Mouse (Mus musculus): ENCODE measurements around the gene Prkcd. TPM values are rescaled to one million over a fixed set of nuclear protein-coding genes. Genes with fewer than 3 reads are reported as not detected.

The Prkcd gene
- total RNA-seq, 2 experiments from 2014 or later = 71.8 to 118 TPM

DNA sequence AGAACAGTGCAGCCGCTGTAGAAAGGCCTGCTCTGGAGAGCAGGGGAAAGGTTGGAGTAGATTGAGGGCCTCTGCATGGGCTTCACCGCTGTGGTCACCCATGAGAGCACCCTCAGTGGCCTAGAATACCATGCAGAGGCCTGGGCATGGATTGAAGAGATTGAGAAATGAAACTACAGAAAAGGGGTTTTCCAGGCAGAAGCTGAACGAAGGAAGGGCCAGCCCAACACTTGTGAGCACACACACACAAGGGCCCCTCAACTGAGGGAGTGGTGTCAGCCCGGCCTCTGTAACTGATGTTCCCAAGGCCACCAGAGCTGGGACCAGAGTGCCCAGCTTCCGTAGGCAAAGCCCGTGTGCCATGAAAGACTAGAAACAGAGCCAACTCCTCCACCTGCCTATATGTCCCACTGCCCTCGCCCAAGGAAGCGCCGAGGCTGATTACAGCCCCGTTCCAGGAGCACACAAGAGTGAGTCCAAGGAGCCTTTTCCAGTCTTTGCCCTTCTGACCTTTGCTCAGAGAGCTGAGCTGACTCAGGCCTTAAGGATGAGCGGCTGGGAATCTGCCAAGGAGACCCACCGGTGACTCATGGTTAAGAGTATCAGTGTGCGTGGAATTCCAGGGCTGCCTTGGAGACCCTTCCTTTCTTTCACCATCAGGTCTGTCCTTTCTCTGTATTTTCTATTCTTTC is 9.4 kb upstream of the Prkcd start:
- ATAC-seq (replicated peaks; ENCODE audit: poor library complexity) = no peak

DNA sequence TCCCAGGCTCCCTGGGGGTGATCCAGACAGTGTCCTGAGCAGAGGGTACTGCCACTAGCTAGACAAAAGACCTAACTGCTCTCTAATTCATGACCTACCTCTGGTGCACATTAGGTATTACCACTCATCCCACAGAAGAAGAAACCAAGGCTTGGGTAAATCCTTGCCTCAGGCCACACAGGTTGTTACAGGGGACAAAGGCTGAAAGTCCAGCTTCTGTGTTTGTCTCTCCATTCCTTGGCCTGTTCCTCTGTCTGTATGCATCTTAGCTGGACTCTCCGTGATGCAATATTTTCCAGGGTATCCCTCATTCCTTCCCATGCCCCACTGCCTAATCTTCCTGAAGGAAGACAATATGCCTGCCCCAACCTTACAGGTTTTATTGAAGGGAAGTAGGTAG is 8.4 kb upstream of the Prkcd start:
- ATAC-seq (replicated peaks; ENCODE audit: poor library complexity) = no peak

DNA sequence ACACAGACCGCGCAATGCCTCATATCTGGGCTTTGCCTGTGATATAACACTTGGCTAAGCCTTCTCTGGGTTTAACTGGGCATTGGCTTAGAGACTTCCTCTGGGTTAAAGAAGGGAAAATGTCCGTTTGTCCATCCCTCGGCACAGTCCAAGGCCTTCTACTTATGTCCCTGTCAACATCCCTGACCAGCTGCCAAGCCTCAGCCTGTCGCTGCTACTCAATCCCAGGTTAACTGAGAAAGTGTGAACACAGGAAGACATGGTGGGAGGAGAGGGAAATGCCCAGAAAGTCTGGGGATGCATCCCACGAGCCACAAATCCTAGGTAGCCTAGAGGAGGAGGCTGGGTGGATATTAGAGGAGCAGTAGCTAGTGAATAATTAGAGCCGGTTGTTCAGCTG is 7.7 kb upstream of the Prkcd start:
- ATAC-seq (replicated peaks; ENCODE audit: poor library complexity) = no peak

DNA sequence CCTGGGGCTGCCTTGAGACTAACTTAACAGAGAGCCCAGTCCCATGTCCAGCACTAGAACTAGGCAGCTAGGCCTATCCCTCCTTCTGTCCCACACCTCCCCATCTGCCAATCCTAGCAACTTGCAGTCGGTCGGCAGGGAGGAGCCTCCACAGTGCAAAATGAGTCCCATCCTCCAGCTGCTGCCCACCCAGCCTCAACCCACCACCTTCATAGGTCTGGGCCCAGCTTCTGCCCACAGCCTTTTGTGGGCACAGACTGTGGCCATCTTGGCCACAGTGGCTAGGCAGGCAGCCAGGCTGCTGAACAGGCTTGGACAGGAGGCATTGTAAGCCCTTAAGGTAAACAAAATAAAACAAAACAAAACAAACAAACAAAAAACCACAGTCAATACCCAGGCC is 5.8 kb upstream of the Prkcd start:
- ATAC-seq (replicated peaks; ENCODE audit: poor library complexity) = no peak

DNA sequence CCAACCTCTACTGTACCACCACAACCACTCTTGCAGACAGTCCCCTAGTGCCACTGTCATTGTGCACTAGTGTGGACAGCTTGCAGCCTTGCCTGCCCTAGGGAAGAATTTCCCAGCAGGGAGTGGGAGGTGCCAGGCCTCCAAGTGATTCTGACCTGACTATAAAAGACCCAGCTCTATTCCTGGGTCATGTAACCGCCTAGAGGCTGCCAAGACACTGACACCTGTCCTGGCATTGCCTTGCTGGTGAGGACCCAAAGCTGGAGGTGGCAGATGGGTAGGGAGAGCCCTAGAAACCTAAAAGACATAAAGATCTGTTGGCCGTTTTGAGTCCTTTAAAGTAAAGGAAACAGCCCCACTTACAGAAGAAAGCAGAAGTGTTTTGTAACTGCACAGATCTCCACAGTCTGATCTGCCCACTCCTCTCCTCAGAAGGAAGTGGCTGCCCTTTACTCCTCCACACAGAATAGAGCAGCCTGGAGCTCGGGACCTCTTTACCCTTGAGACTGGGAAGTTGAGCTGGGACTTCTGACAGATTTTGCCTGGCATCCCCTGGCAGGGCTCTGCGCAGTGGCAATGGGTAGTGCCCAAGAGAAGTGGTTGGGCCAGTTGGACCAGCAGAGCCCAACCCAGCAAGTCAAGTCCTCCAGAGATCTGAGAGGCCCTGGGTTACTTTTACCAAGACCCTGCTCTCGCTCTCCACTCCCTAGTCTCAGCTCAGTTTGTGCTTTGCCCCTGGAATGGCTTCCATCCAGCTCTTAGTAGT is 5.0 kb upstream of the Prkcd start:
- peak; percentile 55 for ATAC-seq (replicated peaks; ENCODE audit: poor library complexity)

DNA sequence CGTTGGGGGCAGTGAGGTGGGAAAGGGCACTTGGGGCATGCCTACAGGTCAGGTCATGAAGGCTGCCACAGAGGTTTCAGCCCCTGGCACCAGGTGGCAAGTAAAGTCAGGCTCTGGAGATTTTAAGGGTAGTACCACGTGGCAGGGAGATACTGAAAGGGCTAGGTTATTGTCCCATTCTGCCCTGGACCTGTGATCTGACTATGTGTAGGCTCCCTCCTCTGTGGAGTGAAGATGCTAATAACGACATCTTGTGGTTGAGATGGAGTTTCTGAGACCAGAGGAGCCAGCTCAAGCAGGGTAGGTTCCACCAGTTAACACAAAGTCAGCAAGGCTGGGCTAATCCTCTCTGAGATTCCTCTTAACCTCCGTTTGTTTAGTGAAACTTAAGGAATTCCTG is 3.8 kb upstream of the Prkcd start:
- no peak for ATAC-seq (replicated peaks; ENCODE audit: poor library complexity)

DNA sequence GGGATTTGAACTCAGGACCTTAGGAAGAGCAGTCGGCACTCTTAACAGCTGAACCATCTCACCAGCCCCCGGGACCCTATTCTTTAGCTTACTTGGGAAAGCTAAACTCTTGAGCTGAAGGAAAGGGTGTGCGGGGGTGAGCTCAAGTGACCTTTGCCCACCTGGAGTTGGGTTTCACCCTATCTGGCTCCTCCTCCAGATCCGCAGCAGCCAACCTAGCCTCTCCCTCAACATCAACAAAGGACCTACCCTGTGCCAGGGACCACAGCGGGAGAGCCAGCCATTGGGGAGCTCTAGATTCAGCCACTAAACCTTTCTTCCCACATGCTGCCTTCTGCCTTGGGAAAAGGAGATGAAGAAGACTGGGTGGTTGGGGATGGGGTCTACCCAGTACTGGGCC is 2.2 kb upstream of the Prkcd start:
- no peak for ATAC-seq (replicated peaks; ENCODE audit: poor library complexity)

DNA sequence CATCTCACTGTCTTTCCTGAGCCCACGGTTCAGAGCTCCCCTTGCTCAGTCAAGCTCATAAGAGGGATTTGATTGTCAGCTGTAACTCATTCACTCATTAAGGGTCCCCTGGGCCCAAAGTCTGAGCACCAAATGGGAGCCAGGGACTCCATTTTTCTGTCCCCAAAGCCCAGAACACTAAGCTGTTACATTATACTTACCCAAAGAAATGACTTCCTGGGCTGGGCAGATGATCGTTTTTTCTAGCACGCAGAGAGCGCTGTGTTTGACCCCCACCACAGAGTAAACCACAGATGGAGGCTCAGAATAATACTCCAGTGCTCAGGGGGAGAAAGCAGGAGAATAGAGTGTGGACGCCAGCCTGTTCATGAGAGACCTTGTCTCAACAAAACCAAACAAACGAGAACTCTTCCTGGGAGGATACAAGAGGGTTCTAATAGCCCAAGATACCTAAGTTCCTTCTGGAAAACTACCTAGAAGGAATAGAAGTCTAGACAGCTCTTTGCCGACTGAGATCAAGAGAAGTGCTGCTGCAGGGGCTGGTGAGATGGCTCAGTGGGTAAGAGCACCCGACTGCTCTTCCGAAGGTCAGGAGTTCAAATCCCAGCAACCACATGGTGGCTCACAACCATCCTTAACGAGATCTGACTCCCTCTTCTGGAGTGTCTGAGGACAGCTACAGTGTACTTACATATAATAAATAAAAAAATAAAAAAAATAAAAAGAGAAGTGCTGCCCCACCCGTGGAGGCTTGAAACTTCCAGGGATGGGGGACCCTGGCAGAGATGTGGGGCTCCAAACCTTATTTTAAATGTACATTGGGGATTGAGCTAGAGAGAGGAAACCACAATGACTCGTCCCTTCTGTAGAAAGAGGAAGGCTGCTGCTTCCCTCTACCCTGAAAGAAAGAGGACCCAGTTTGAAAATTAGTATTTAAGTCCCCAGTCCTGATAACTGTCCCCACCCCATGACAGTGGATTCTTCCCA is 1.0 kb upstream of the Prkcd start:
- ATAC-seq (replicated peaks; ENCODE audit: poor library complexity) = peak; percentile 49

DNA sequence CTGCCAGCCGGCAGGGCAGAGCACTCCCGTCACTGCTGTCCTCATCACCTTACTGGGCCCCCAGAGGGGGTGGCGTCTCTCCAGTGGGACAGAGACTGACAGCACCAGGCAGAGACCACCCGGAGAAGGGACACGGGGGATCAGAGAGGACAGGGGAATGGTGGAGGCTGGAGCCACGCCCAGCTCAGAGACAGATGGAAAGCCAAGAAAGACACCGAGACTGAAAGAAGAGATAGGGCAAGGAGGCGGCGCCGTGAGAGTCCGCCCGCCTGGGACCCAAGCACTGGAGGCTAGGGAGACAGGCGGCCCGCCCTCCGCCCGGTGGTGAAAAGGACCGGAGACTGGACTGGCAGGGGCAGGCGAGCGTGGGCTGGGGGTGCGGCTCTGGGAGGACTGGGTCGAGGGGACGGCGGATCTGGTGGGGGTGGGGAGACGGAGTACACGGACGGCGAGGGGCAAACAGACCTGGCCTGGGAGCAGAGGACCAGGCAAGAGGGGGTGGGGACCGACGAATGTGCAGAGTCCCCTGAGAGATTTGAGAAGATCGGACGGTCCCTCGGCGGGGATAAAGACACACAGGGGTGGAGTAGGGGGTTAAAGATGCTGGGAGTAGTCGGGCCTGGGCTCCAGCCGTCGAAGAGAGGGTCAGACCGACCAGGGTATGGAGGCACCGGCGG is 741 bp downstream of the Prkcd start:
- ATAC-seq (replicated peaks; ENCODE audit: poor library complexity) = peak; percentile 57

DNA sequence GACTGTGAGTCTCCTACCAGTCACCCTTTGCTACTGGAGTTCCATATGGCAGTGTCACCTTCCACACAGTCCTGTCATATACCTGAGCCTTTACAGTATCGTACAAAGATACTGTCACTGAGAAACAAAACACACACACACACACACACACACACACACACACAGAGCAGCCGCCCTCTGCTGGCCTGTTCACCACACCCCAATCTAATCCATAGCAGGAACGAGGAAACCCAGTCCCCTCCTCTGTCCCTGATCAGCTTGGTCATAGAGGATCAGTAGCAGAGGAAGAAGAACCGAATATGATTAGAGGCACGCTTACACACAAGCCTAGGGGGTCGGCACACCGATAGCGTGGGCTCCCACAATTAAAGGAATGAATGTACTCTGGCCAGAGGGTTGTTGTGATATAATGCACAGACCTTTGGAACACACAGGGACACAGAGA is 1.7 kb downstream of the Prkcd start:
- ATAC-seq (replicated peaks; ENCODE audit: poor library complexity) = peak; percentile 11; the same call in 1 of the 2 replicates

DNA sequence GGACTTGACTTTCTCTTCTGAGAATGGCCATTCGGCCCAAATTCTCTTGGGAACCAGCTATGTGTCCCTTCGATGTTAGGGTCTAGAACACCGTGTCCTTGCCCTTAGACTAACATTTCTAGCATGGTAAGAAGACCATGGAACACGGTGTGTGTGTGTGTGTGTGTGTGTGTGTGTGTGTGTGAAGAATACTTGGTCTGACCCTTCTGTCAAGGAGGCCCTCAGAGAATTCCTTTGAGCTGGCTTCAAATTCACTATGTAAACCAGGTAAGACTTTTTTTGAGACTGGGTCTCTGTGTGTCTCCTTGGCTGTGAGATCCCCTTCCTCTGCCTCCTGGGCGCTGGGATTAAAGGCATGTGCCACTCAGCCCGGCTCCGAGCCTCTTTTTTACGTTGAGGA is 3.5 kb downstream of the Prkcd start:
- no peak for ATAC-seq (replicated peaks; ENCODE audit: poor library complexity)

DNA sequence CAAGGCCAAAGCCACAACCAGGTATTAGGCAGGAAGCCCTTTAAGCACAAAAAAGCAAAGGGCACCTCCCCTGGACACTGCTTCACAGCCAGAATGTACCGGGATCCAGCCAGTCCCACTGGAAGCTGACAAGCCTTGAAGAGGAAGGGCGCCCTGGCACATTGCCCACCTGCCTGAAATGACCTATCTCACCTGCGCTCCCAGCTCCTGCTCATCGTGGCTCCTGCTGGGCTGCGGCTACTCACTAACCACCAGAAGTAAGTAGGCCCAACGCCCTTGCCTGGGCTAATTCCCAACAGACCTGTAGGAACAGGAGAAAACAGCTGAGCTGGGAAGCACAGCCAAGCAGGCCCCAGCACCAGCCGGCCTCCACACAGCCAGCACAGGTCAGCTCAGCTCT is 3.9 kb downstream of the Prkcd start:
- no peak for ATAC-seq (replicated peaks; ENCODE audit: poor library complexity)

DNA sequence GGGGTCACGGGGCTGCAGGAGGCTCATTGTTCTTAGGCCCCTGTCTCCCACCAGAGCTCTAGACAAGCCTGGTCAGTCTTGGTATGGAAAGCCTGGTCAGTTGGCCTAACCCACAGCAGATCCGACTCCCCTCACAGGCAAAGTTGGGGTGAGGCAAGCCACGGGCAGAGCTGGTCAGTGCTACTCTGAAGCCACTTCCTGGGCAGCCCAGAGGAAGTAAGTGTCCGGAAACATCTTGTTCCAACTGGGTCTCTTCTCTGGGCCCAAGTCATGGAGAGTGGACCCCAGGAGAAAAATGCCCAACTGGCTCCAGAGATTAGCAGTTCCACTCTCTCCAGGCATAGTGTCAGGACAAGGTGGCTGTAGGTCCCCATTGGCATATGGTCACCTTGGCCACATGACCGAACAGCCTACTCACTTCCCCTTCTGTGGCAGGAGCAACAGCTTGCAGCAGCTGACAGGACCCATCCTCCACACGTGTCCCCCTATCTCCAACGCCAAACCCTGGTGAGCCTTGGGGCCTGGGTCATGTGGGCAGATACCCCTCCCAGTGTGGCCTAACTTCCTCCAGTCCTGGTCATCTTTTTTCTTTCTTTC is 5.9 kb downstream of the Prkcd start:
- peak; percentile 62 for ATAC-seq (replicated peaks; ENCODE audit: poor library complexity)

DNA sequence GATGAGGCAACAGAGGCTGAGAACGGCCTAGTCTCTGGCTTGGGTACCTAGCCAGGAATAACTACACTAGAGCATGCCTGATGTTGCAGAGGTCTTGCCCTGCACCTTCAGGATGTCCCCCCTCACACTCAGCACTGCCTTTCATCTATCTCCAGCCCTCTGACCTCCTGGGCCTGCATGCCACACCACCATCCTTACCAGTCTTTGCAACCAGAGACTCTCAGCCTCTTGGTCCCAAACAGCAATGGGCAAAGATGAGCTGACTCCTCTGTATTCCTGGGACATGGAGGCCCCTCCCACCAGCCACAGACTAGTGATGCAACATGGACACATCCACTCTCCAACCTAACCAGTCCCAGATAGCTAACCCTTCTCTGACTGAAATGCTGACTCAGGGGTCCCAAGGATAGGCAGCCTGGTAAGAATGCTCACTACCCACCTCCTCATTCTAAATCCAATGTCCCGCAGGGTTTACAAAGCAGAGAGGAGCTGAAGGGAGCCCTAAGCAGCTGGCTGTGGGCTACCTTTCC is 7.2 kb downstream of the Prkcd start:
- no peak for ATAC-seq (replicated peaks; ENCODE audit: poor library complexity)

DNA sequence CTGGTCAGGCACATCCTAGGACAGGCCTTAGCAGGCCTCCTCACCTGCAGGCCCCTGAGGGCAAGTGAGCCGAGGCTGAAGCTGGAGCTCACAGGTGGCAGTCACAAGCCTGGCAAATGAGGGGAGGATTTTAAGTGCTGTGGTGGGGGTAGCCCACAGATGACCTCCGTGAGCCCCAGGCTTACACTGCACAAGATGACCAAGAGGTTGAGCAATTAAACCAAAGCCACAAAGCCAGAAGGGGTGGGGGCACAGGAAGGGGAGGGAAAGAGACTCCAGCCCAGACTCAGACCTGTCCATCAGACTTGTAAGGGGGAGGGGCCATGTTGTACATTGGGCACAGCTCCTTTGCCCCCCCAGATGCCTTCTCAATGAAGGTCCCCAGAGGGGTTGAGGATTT is 9.3 kb downstream of the Prkcd start:
- ATAC-seq (replicated peaks; ENCODE audit: poor library complexity) = peak; percentile 49

DNA sequence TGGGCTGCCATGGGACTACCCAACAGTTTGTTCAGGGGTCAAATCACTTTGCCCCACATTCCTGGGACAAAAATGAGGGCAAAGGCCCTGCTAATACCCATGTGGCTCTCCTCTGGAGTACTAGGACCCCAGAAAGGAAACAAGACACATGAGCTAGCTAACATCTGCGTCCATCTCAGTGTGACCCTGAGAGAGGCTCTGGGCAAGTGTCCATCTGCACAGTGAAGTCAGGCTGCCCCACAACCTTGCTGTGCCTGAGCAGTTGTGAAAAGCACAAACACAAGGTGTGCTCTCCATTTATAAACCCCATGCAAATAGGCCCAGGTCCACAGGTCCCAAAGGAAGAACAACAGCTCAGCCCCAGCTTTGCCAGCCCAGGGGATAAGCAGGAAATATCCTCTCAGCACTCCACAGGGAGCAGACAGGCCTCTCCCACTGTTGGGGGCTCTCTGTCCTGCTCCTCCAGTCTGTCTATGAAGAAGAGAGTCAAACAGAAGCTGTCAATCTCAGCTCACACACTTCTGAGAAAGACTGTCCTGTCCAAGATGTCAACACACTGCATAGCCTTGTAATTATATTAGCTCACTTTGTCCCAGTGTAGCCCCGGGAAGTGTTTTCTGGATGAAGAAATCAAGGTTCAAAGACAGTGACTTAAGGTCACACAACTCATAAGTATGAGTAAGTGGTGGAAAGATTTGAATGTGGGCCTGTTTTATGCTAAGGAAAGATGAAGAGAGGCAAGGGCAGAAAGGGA is 12.9 kb downstream of the Prkcd start:
- ATAC-seq (replicated peaks; ENCODE audit: poor library complexity) = no peak

DNA sequence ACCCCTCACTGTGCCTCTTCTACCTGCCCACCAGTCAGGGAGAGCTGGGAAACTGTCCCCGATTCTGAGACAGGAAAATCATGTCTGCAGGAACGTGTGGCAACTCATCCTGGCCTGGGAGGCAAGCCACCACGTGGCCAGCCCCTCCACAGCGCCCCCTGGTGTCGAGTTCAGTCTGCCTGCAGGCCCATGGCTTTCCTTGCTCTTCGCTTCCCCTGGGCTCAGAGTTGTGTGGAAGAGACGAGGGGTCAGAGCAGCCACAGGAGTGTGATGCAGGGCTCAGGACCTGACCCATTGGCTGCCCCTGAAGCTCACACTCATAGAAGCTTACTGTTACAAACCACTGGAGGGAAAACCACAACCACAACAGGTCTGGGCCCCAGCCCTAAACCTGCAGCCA is 13.5 kb downstream of the Prkcd start:
- peak; percentile 83 for ATAC-seq (replicated peaks; ENCODE audit: poor library complexity)

DNA sequence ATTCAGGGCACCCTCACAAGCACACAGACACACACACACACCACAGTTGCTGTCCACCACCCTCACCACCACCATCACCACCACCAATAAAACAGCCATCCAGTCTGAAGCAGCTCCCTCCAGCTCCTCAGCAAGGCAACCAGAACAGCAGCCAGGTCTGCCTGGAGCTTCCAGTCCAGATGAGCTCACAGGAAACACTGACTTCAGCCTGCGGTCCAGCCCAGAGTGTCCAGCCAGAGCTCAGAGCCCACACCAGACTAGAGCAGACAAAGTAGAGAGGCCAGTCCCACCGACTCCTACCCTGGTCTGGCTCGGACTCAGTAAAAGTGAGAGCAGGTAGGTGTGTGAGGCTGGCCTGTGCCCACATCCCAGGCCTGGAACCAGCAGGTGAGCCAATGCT is 15.1 kb downstream of the Prkcd start:
- ATAC-seq (replicated peaks; ENCODE audit: poor library complexity) = no peak

DNA sequence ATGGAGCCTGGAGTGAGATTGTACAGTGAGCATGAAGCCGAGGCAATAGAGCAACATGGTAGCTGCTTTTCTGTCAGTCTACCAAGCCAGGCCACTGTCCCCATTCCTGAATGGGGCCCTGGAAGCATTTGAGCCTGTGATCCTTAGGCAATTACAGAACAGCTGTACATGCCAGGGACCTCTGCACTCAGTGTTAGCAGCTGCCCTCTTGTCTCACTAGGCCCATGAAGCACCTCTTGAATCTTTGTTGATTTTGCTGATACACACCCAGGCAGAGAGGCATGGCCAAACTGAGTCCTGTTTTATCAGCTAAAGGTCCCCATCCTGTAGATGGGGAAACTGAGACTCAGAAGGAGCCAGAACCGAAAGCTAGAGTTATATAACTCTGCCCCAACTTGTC is 15.7 kb downstream of the Prkcd start:
- ATAC-seq (replicated peaks; ENCODE audit: poor library complexity) = no peak
